Mouse (Mus musculus) midbrain, embryonic 16.5 days (tissue): ENCODE data around the gene Fam185a. TPM values are rescaled to one million over a fixed set of nuclear protein-coding genes. Genes with fewer than 3 reads are reported as not detected.

Experiments used
- ATAC-seq: fragments of 200-750 bp; cut with Nextera tagmentation; 2 replicates; pipeline ENCODE4 v1.8.0; 2017; ENCODE audit warnings: moderate TSS enrichment
- H3K27ac ChIP-seq: fragments of 300-500 bp; sonication (generic); 2 replicates; pipeline ENCODE4 v1.5.1; 2014; ENCODE audit warnings: mild to moderate bottlenecking, low read length, mixed read lengths
- H3K27me3 ChIP-seq: fragments of 300-500 bp; sonication (generic); 2 replicates; pipeline ENCODE4 v1.6.1; 2014; ENCODE audit warnings: low read depth, low read length, mixed read lengths; ENCODE audit not compliant: control insufficient read depth, insufficient read depth
- H3K36me3 ChIP-seq: fragments of 300-500 bp; sonication (generic); 2 replicates; pipeline ENCODE4 v1.6.1; 2014; ENCODE audit warnings: mild to moderate bottlenecking, low read length, moderate library complexity, mixed read lengths; ENCODE audit not compliant: control insufficient read depth, insufficient read depth
- H3K4me1 ChIP-seq: fragments of 300-500 bp; sonication (generic); 2 replicates; pipeline ENCODE4 v1.6.1; 2014; ENCODE audit warnings: mild to moderate bottlenecking, low read length, mixed read lengths; ENCODE audit not compliant: control insufficient read depth, insufficient read depth
- H3K4me2 ChIP-seq: fragments of 300-500 bp; sonication (generic); 2 replicates; pipeline ENCODE4 v1.6.1; 2014; ENCODE audit warnings: mild to moderate bottlenecking, low read length, mixed read lengths
- H3K4me3 ChIP-seq: fragments of 300-500 bp; sonication (generic); 2 replicates; pipeline ENCODE4 v1.5.1; 2014; ENCODE audit warnings: low read depth, mild to moderate bottlenecking, low read length, moderate library complexity, mixed read lengths
- H3K9ac ChIP-seq: fragments of 300-500 bp; sonication (generic); 2 replicates; pipeline ENCODE4 v1.6.1; 2014; ENCODE audit warnings: low read depth, low read length, mixed read lengths
- H3K9me3 ChIP-seq: fragments of 300-500 bp; sonication (generic); replicated peaks from 2 replicates; pipeline ENCODE4 v1.6.1; 2014; ENCODE audit warnings: mild to moderate bottlenecking, low read length, mixed read lengths; ENCODE audit not compliant: control insufficient read depth, poor library complexity, severe bottlenecking
- WGBS: fragments of 180-500 bp; shearing (Covaris S2); extraction: QIAGEN DNeasy Blood & Tissue Kit; methylation state at CpG from one replicate; pipeline ENCODE4 v1.1.7; 2014; 5-methylcytosine and 5-hydroxymethylcytosine counted together
- polyA plus RNA-seq: library from polyadenylated mRNA; unstranded; fragments of >200 nt; fragmentation: Nextera tagmentation; extraction: Ambion mirVana; gene quantifications from 2 replicates; pipeline ENCODE4 v1.2.1, GENCODE M21; 2015

Fam185a gene
- polyA plus RNA-seq, 1 experiment from 2014 or later = 11.0 TPM

DNA sequence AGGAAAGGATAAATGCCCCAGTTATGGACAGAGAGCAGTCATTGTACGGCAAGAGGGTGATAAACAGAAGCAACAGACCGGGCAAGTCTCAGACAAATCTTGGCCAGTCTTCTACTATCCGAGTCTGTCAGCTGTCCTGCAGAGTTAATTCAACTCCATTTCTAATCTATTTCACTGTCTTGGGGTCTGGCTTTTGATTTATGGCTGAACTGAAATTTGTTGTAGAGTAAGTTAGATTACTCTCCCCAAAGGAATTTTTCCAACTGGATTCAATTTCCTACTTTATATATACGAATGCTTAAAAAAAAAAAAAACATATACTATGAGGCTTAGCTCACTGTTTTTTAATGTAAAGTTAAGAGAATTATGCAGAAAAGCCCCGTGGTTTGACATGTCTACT, 62.0 kb downstream of the Fam185a start:
- 88% methylated on average over 5 of the region's 5 CpGs for WGBS
- no peak for ATAC-seq
- no peak overlapping the region for H3K4me2 ChIP-seq
- H3K27me3 ChIP-seq = no peaks in the 10 kb centered on the region
- H3K4me3 ChIP-seq = no peak overlapping the region
- no peaks in the 10 kb centered on the region for H3K36me3 ChIP-seq
- no peak overlapping the region for H3K27ac ChIP-seq
- H3K9ac ChIP-seq = no peak overlapping the region
- H3K9me3 ChIP-seq = no peaks in the 10 kb centered on the region
- no peaks in the 10 kb centered on the region; the same call in 1 of the 2 replicates for H3K4me1 ChIP-seq

DNA sequence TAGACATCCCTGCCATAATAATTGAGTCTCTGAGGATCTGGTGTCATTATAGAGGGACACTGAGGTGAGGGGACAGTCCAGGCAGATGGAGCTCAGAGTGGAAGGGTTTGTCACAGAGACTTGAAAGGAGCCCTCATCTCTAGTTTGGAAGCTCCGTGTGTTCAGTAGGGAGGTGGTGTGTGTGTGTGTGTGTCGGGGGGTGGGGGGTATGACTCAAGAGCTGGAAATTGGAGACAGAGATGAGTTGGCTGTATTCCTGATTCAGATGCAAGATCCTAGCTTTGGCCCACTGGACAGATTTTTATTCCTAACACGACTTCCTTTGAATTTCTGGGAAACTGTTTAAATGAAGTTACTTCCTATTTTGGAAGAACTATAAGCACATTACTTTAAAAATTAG, 62.5 kb downstream of the Fam185a start:
- Histone ChIP-seq H3K4me1 (no peaks in the 10 kb centered on the region; the same call in 1 of the 2 replicates), H3K27me3 (no peaks in the 10 kb centered on the region), H3K27ac (no peak overlapping the region), H3K4me2 (no peak overlapping the region), H3K9ac (no peak overlapping the region), H3K4me3 (no peak overlapping the region), H3K9me3 (no peaks in the 10 kb centered on the region), H3K36me3 (no peaks in the 10 kb centered on the region)
- WGBS = 91% methylated on average over 3 of the region's 3 CpGs
- no peak for ATAC-seq

DNA sequence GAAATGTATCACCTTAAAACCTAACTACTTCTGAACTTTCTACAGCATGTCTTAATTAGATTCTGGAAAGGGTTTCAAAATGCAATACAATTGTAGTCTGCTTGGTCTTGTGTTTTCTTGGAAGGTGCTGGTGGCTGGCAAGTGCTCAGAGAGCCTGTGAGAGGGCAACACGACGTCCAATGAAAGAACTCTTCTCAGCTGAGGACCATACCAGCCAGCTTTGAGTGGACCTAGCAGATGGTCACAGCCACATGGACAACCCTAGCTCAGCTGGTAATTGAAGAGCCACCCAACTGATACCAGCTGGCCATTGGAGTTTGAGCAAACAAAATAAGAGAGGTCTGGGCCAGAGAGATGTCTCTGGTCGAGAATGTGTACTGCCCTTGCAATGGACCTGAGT, 63.0 kb downstream of the Fam185a start:
- Histone ChIP-seq H3K9me3 (no peaks in the 10 kb centered on the region), H3K27ac (no peak overlapping the region), H3K27me3 (no peaks in the 10 kb centered on the region), H3K4me2 (no peak overlapping the region), H3K9ac (no peak overlapping the region), H3K4me1 (no peaks in the 10 kb centered on the region; the same call in 1 of the 2 replicates), H3K36me3 (no peaks in the 10 kb centered on the region), H3K4me3 (no peak overlapping the region)
- no peak for ATAC-seq
- whole genome bisulfite sequencing = 93% methylated on average over 3 of the region's 3 CpGs

DNA sequence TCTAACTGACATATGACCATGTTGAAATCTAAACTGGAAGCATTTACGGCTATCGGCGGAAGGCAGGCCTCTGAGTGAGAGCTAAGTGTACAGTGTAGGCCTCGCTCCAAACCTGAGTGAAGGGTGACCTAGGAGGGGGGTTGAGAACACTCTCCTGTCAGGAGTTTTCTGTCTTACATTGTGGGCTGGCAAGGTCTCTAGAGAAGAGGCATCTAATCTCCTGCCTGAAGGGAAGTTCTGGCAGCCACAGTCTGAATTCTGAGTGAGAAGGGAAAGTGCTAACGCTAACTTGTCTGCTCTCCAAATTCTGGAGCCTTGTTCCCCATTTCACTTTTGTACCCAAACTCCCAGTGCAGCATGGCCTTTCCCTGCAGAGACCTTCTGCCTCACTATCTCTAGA, 63.7 kb downstream of the Fam185a start:
- Histone ChIP-seq H3K27me3 (no peaks in the 10 kb centered on the region), H3K9me3 (no peaks in the 10 kb centered on the region), H3K36me3 (no peaks in the 10 kb centered on the region), H3K27ac (no peak overlapping the region), H3K4me3 (no peak overlapping the region), H3K9ac (no peak overlapping the region), H3K4me2 (no peak overlapping the region), H3K4me1 (no peaks in the 10 kb centered on the region; the same call in 1 of the 2 replicates)
- no peak for ATAC-seq
- 94% methylated on average over 5 of the region's 5 CpGs for WGBS

DNA sequence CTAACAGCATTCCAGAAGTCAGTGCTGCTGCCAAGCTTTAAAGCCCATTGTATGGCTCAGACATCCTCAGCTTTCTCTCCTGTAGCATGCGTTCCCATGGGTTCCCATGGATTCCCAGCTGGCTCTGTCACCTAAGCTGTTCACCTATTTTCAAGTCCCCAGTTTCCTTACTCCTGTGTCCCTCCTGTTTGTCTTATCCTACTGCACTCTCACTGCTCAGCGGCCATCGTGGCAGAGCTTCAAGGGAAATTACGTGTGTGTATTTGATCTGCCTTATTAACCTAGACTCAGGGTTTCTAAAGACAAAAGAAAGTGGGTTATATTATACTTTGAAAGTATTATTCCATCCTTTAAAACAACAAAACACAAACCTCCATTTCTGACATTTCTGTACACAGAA, 64.4 kb downstream of the Fam185a start:
- Histone ChIP-seq H3K9me3 (no peaks in the 10 kb centered on the region), H3K4me2 (no peak overlapping the region), H3K4me3 (no peak overlapping the region), H3K27ac (no peak overlapping the region), H3K27me3 (no peaks in the 10 kb centered on the region), H3K9ac (no peak overlapping the region), H3K36me3 (no peaks in the 10 kb centered on the region), H3K4me1 (no peaks in the 10 kb centered on the region; the same call in 1 of the 2 replicates)
- ATAC-seq = no peak
- WGBS = 66% methylated on average over 4 of the region's 4 CpGs

DNA sequence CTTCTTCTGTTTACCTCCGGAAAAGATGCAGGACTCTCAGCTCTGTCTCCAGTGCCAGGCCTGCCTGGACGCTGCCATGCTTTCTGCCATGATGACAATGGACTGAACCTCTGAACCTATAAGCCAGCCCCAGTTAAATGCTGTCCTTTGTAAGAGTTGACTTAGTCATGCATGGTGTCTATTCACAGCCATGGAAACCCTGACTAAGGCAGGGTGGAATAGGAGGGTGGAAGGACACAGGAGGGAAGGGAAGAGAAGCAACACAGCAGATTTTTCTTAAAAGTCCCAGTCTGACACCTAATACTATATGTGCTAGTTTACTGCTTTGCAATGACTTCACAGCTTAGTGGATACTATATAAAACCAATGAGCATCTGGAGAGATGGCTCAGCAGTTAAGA, 66.7 kb downstream of the Fam185a start:
- Histone ChIP-seq H3K9me3 (no peaks in the 10 kb centered on the region), H3K4me3 (no peak overlapping the region), H3K27me3 (no peaks in the 10 kb centered on the region), H3K4me1 (no peaks in the 10 kb centered on the region; the same call in 1 of the 2 replicates), H3K36me3 (no peaks in the 10 kb centered on the region), H3K4me2 (no peak overlapping the region), H3K9ac (no peak overlapping the region), H3K27ac (no peak overlapping the region)
- 35% methylated on average over 2 of the region's 2 CpGs for whole genome bisulfite sequencing
- ATAC-seq = no peak; the same call in 1 of the 2 replicates

DNA sequence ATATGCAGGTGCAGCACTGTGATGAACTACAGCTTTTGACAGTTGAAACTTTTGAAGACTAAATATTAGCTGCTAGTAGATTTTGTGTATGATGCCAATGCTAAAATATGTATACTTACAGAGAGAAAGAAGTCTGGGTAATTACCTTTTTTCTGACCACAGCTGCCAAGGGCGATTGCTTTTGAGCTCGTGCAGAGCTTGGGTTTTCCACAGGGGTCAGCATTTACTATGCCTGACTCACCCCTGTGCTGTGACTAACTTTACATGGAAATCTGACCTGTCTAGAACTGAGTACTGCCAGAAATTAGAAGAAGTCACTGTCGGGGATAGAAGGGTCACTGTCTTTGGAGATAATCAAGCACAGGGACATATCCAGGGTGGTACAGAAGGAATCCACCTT, 67.5 kb downstream of the Fam185a start:
- Histone ChIP-seq H3K4me1 (no peaks in the 10 kb centered on the region; the same call in 1 of the 2 replicates), H3K27ac (no peak overlapping the region), H3K36me3 (no peaks in the 10 kb centered on the region), H3K4me3 (no peak overlapping the region), H3K9ac (no peak overlapping the region), H3K27me3 (no peaks in the 10 kb centered on the region), H3K9me3 (no peaks in the 10 kb centered on the region), H3K4me2 (no peak overlapping the region)
- ATAC-seq = no peak
- 83% methylated on average over 3 of the region's 3 CpGs for WGBS

DNA sequence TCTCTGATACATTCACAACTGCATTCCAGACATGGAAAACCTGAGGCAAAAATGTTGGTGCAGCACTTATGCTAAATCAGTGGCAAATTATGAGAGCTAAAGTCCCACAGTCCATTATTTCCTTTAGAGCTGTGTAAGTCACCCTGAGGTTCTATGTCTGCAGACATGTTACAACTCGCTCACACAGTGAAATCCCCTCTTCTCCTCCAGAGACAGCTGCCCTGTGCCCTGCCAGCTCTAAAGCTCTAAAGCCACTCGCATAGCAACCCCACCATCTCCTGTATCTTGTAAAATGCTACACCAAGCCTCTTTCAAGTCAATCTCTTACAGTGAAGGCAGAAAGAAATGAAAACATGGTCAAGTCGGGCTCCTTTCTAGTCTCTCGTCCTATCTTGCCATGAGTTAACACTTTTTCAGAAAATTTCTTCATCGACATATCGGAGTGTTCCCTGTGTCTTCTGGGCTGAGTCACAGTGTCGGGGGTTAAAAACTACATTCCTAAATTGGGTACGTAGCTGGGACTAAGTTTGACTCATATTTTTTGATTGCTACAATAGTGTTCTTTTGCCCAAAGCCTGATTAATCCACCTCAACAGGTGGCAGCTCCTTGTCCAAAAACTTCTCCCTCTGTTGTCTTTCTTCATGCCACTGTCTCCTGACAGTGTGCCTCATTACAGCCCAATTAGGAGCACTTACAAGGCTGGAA, 68.7 kb downstream of the Fam185a start:
- Histone ChIP-seq H3K4me1 (no peaks in the 10 kb centered on the region; the same call in 1 of the 2 replicates), H3K27me3 (no peaks in the 10 kb centered on the region), H3K4me3 (no peak overlapping the region), H3K27ac (no peak overlapping the region), H3K9me3 (no peaks in the 10 kb centered on the region), H3K4me2 (no peak overlapping the region), H3K36me3 (no peaks in the 10 kb centered on the region), H3K9ac (no peak overlapping the region)
- ATAC-seq = no peak
- WGBS = 85% methylated on average over 8 of the region's 8 CpGs

DNA sequence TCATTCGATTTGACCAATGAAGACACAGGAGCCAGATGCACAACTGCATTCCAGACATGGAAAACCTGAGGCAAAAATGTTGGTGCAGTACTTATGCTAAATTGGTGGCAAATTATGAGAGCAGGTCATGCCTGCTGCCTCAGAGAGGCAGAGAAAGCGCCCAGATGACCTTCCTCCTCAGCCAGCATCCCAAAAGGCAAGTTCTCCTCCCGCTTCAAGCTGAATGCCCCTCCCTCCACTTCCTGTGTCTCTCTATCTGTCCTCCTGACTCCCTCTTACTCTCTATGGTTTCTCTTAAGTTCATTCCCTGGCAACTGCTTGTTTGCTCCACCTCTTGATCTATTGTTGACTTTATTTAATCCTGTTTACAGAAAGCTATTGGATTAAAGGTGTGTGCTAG, 70.0 kb downstream of the Fam185a start:
- Histone ChIP-seq H3K27me3 (no peaks in the 10 kb centered on the region), H3K9me3 (no peaks in the 10 kb centered on the region), H3K4me1 (no peaks in the 10 kb centered on the region), H3K27ac (no peak overlapping the region), H3K9ac (no peak overlapping the region), H3K36me3 (no peaks in the 10 kb centered on the region), H3K4me2 (no peak overlapping the region), H3K4me3 (no peak overlapping the region)
- no peak for ATAC-seq
- WGBS = 74% methylated on average over 3 of the region's 3 CpGs
